Mouse (Mus musculus): Measurements from ENCODE around the gene Ly6g6c. TPM values are rescaled to one million over a fixed set of nuclear protein-coding genes. Genes with fewer than 3 reads are reported as not detected.

Ly6g6c gene
- total and polyA plus RNA-seq, 2 experiments = not detected

GRCm38 (mm10) chr17:35108097-35108496, 42.9 kb downstream of the Ly6g6c start, which contains the start of gene Ly6g5c:
Ly6g5c (plus strand) TSS chr17:35108279.
- Histone ChIP-seq H3K4me1 (ENCODE audit: control insufficient read depth, insufficient read depth, low read length) (peaks cover 4% of the 10 kb centered on the region; the same call in 1 of the 2 replicates), H3K36me3 (ENCODE audit: control insufficient read depth, insufficient read depth, low read length) (no peaks in the 10 kb centered on the region), H3K27me3 (ENCODE audit: control insufficient read depth, insufficient read depth, low read length) (no peaks in the 10 kb centered on the region), H3K79me2 (ENCODE audit: control insufficient read depth, insufficient read depth, low read length) (no peaks in the 10 kb centered on the region), H3K9ac (ENCODE audit: low read depth, low read length) (no peak within 1 kb of the TSS), H3K4me3 (ENCODE audit: insufficient read depth, low read depth, low read length) (no peak within 1 kb of the TSS), H3K27ac (replicated peaks; ENCODE audit: insufficient read depth, low read depth, low read length) (no peak within 1 kb of the TSS)
- DNase-seq (ENCODE audit: extremely low read depth, low read depth, low spot score) = no peak
- 88% methylated on average over 6 of the region's 6 CpGs for WGBS
- TF ChIP-seq CTCF (IDR thresholded peaks at IDR 0.05; ENCODE audit: low read depth, low read length) (no peak), POLR2A (IDR thresholded peaks at IDR 0.05; ENCODE audit: extremely low read depth, insufficient read depth, low read length) (no peak)

- no peak for DNase-seq (ENCODE audit: extremely low read depth, low read depth, low spot score)
- H3K27ac ChIP-seq (replicated peaks; ENCODE audit: insufficient read depth, low read depth, low read length) = no peak overlapping the region
- 75% methylated on average over 9 of the region's 9 CpGs for WGBS
These were observed 46.6 kb downstream of the Ly6g6c start for GRCm38 (mm10) chr17:35111774-35112173.

DNA sequence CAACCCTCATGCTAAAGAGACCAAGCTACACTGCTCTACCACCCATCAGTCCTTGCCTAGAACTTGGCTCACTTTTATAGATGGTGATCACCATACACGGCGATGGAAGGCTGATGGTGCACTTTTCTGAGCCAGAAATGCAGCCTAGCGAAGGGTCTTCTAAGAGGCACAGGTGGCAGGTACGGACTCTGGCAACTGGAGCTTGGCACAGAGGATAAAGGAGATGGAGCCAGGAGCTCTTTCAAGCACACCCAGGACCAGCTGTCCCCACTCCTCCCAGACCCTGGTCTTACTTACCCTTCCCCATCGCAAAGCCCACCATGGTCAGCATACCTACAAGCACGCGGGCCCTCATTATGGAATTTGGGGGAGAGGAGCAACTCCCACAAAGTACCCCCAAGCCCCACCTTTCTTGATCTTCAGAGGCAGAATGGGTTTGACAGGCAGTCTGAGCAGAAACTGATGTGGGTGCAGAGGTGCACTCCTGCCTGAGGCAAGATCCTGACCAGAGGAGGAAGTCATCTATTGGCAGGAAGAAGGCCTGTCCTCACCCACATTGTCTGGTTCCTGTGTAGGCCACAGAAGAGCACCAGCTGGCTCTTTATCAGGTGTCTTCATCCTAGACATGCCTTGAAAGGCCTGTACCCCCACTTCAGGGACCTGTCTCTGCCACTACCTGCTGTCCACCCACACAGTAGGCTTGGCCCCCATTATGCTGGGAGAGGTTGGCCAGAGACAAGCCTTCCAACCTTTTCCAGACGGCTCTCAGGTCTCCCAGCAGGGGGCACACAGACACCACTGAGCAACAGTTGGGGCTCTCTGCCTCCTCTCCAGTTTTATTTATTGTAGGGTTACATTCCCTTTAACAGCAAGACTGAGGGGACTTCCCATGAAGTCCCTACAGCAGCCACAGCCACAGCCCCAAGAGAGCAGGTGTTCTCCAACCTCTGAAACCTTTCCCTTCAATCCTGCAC, 50.1 kb downstream of the Ly6g6c start, which contains the start of gene Ly6g5b:
TSS of gene Ly6g5b (minus strand) at position 383 of the 974 bp plus-strand sequence.
- WGBS = 88% methylated on average over 8 of the region's 8 CpGs
- Histone ChIP-seq H3K27ac (replicated peaks; ENCODE audit: insufficient read depth, low read depth, low read length) (no peak within 1 kb of the TSS), H3K36me3 (ENCODE audit: control insufficient read depth, insufficient read depth, low read length) (peaks cover 25% of the 10 kb centered on the region; the same call in 1 of the 2 replicates), H3K79me2 (ENCODE audit: control insufficient read depth, insufficient read depth, low read length) (peaks cover 2% of the 10 kb centered on the region), H3K4me3 (ENCODE audit: insufficient read depth, low read depth, low read length) (no peak within 1 kb of the TSS), H3K9ac (ENCODE audit: low read depth, low read length) (no peak within 1 kb of the TSS), H3K4me1 (ENCODE audit: control insufficient read depth, insufficient read depth, low read length) (peaks cover 7% of the 10 kb centered on the region), H3K27me3 (ENCODE audit: control insufficient read depth, insufficient read depth, low read length) (no peaks in the 10 kb centered on the region)
- DNase-seq (ENCODE audit: extremely low read depth, low read depth, low spot score) = no peak
- peak; percentile 65 for TF ChIP-seq CTCF (IDR thresholded peaks at IDR 0.05; ENCODE audit: low read depth, low read length)
- TF ChIP-seq POLR2A (IDR thresholded peaks at IDR 0.05; ENCODE audit: extremely low read depth, insufficient read depth, low read length) = no peak

More at GRCm38 (mm10) chr17:35111774-35112173, 46.6 kb downstream of the Ly6g6c start:
- Histone ChIP-seq H3K4me3 (ENCODE audit: insufficient read depth, low read depth, low read length) (no peak overlapping the region), H3K79me2 (ENCODE audit: control insufficient read depth, insufficient read depth, low read length) (no peaks in the 10 kb centered on the region), H3K27me3 (ENCODE audit: control insufficient read depth, insufficient read depth, low read length) (no peaks in the 10 kb centered on the region), H3K36me3 (ENCODE audit: control insufficient read depth, insufficient read depth, low read length) (peaks cover 10% of the 10 kb centered on the region; the same call in 1 of the 2 replicates), H3K9ac (ENCODE audit: low read depth, low read length) (peak overlapping the region; percentile 37), H3K4me1 (ENCODE audit: control insufficient read depth, insufficient read depth, low read length) (no peaks in the 10 kb centered on the region)
- TF ChIP-seq CTCF (IDR thresholded peaks at IDR 0.05; ENCODE audit: low read depth, low read length) (no peak), POLR2A (IDR thresholded peaks at IDR 0.05; ENCODE audit: extremely low read depth, insufficient read depth, low read length) (no peak)

Other genes with a start within 250 kb of the Ly6g6c start
Only the 30 nearest of the 45 such genes appear.
- gene Neu1, start 134.1 kb upstream of the Ly6g6c start, total RNA-seq (2014; rRNA removed) = 27.6 and 36.8 TPM in 2 replicates
- gene Neu1, start 134.1 kb upstream of the Ly6g6c start, polyA plus RNA-seq (2012; rRNA removed) = 52.5 and 62.5 TPM in 2 replicates
- gene Hspa1b, start 106.2 kb upstream of the Ly6g6c start, total RNA-seq (2014; rRNA removed) = 3.6 and 10.1 TPM in 2 replicates
- 10.0 and 11.2 TPM in 2 replicates for gene Hspa1b, start 106.2 kb upstream of the Ly6g6c start, polyA plus RNA-seq (2012; rRNA removed)
- gene Gm20481, start 95.5 kb upstream of the Ly6g6c start, total RNA-seq (2014; rRNA removed) = not detected in 2 replicates
- gene Gm20481, start 95.5 kb upstream of the Ly6g6c start, polyA plus RNA-seq (2012; rRNA removed) = not detected in 2 replicates
- gene Hspa1a, start 93.2 kb upstream of the Ly6g6c start, total RNA-seq (2014; rRNA removed) = 0.18 and 0.60 TPM in 2 replicates
- 0.45 TPM in 2 replicates for gene Hspa1a, start 93.2 kb upstream of the Ly6g6c start, polyA plus RNA-seq (2012; rRNA removed)
- 0.18 TPM in 1 of 2 replicates, not detected in the other for gene Hspa1l, start 92.7 kb upstream of the Ly6g6c start, total RNA-seq (2014; rRNA removed)
- 0.05 TPM in 1 of 2 replicates, not detected in the other for gene Hspa1l, start 92.7 kb upstream of the Ly6g6c start, polyA plus RNA-seq (2012; rRNA removed)
- gene Lsm2, start 83.5 kb upstream of the Ly6g6c start, total RNA-seq (2014; rRNA removed) = 7.9 and 11.1 TPM in 2 replicates
- 55.1 and 63.0 TPM in 2 replicates for gene Lsm2, start 83.5 kb upstream of the Ly6g6c start, polyA plus RNA-seq (2012; rRNA removed)
- 11.8 and 27.5 TPM in 2 replicates for gene Vars, start 64.4 kb upstream of the Ly6g6c start, total RNA-seq (2014; rRNA removed)
- 39.8 and 52.7 TPM in 2 replicates for gene Vars, start 64.4 kb upstream of the Ly6g6c start, polyA plus RNA-seq (2012; rRNA removed)
- gene Vwa7, start 48.8 kb upstream of the Ly6g6c start, total RNA-seq (2014; rRNA removed) = 0.07 and 0.09 TPM in 2 replicates
- gene Vwa7, start 48.8 kb upstream of the Ly6g6c start, polyA plus RNA-seq (2012; rRNA removed) = 0.16 and 0.27 TPM in 2 replicates
- 0.54 TPM in 1 of 2 replicates, not detected in the other for gene Sapcd1, start 37.4 kb upstream of the Ly6g6c start, total RNA-seq (2014; rRNA removed)
- gene Sapcd1, start 37.4 kb upstream of the Ly6g6c start, polyA plus RNA-seq (2012; rRNA removed) = 0.66 TPM in 1 of 2 replicates, not detected in the other
- gene Msh5, start 18.6 kb upstream of the Ly6g6c start, total RNA-seq (2014; rRNA removed) = 1.0 and 2.0 TPM in 2 replicates
- 1.1 and 3.9 TPM in 2 replicates for gene Msh5, start 18.6 kb upstream of the Ly6g6c start, polyA plus RNA-seq (2012; rRNA removed)
- 15.9 and 20.3 TPM in 2 replicates for gene Clic1, start 15.4 kb upstream of the Ly6g6c start, total RNA-seq (2014; rRNA removed)
- gene Clic1, start 15.4 kb upstream of the Ly6g6c start, polyA plus RNA-seq (2012; rRNA removed) = 12.2 and 16.8 TPM in 2 replicates
- 3.0 and 3.6 TPM in 2 replicates for gene Ddah2, start 6.4 kb upstream of the Ly6g6c start, total RNA-seq (2014; rRNA removed)
- gene Ddah2, start 6.4 kb upstream of the Ly6g6c start, polyA plus RNA-seq (2012; rRNA removed) = 3.8 and 3.9 TPM in 2 replicates
- 0.18 TPM in 1 of 2 replicates, not detected in the other for gene Mpig6b, start 796 bp downstream of the Ly6g6c start, total RNA-seq (2014; rRNA removed)
- 0.06 TPM in 1 of 2 replicates, not detected in the other for gene Mpig6b, start 796 bp downstream of the Ly6g6c start, polyA plus RNA-seq (2012; rRNA removed)
- 0.37 TPM in 1 of 2 replicates, not detected in the other for gene Ly6g6e, start 11.5 kb downstream of the Ly6g6c start, total RNA-seq (2014; rRNA removed)
- gene Ly6g6e, start 11.5 kb downstream of the Ly6g6c start, polyA plus RNA-seq (2012; rRNA removed) = 0.33 and 0.35 TPM in 2 replicates
- 0.47 TPM in 1 of 2 replicates, not detected in the other for gene Ly6g6d, start 12.7 kb downstream of the Ly6g6c start, total RNA-seq (2014; rRNA removed)
- 0.24 and 0.67 TPM in 2 replicates for gene Ly6g6d, start 12.7 kb downstream of the Ly6g6c start, polyA plus RNA-seq (2012; rRNA removed)
- gene Ly6g6f, start 20.2 kb downstream of the Ly6g6c start, total RNA-seq (2014; rRNA removed) = not detected in 2 replicates
- 0.07 TPM in 2 replicates for gene Ly6g6f, start 20.2 kb downstream of the Ly6g6c start, polyA plus RNA-seq (2012; rRNA removed)
- 62.2 and 63.3 TPM in 2 replicates for gene Abhd16a, start 23.9 kb downstream of the Ly6g6c start, total RNA-seq (2014; rRNA removed)
- 78.4 and 83.0 TPM in 2 replicates for gene Abhd16a, start 23.9 kb downstream of the Ly6g6c start, polyA plus RNA-seq (2012; rRNA removed)
- not detected in 2 replicates for gene Ly6g5c, start 42.9 kb downstream of the Ly6g6c start, total RNA-seq (2014; rRNA removed)
- not detected in 2 replicates for gene Ly6g5c, start 42.9 kb downstream of the Ly6g6c start, polyA plus RNA-seq (2012; rRNA removed)
- gene Ly6g5b, start 50.0 kb downstream of the Ly6g6c start, total RNA-seq (2014; rRNA removed) = 0.40 and 0.46 TPM in 2 replicates
- gene Ly6g5b, start 50.0 kb downstream of the Ly6g6c start, polyA plus RNA-seq (2012; rRNA removed) = 0.26 and 0.62 TPM in 2 replicates
- gene Gpank1, start 56.1 kb downstream of the Ly6g6c start, total RNA-seq (2014; rRNA removed) = 9.6 and 9.8 TPM in 2 replicates
- gene Gpank1, start 56.1 kb downstream of the Ly6g6c start, polyA plus RNA-seq (2012; rRNA removed) = 10.5 and 11.4 TPM in 2 replicates
- 60.9 and 111 TPM in 2 replicates for gene Csnk2b, start 56.7 kb downstream of the Ly6g6c start, total RNA-seq (2014; rRNA removed)
- 215 and 228 TPM in 2 replicates for gene Csnk2b, start 56.7 kb downstream of the Ly6g6c start, polyA plus RNA-seq (2012; rRNA removed)
- 9.8 and 11.4 TPM in 2 replicates for gene D17H6S53E, start 61.0 kb downstream of the Ly6g6c start, total RNA-seq (2014; rRNA removed)
- gene D17H6S53E, start 61.0 kb downstream of the Ly6g6c start, polyA plus RNA-seq (2012; rRNA removed) = 12.4 and 18.3 TPM in 2 replicates
- 432 and 465 TPM in 2 replicates for gene Apom, start 66.7 kb downstream of the Ly6g6c start, total RNA-seq (2014; rRNA removed)
- 510 and 575 TPM in 2 replicates for gene Apom, start 66.7 kb downstream of the Ly6g6c start, polyA plus RNA-seq (2012; rRNA removed)
- gene Bag6, start 69.8 kb downstream of the Ly6g6c start, total RNA-seq (2014; rRNA removed) = 28.1 and 40.9 TPM in 2 replicates
- 88.4 and 119 TPM in 2 replicates for gene Bag6, start 69.8 kb downstream of the Ly6g6c start, polyA plus RNA-seq (2012; rRNA removed)
- gene Prrc2a, start 99.5 kb downstream of the Ly6g6c start, total RNA-seq (2014; rRNA removed) = 12.4 and 23.2 TPM in 2 replicates
- gene Prrc2a, start 99.5 kb downstream of the Ly6g6c start, polyA plus RNA-seq (2012; rRNA removed) = 103 and 144 TPM in 2 replicates
- gene Aif1, start 110.7 kb downstream of the Ly6g6c start, total RNA-seq (2014; rRNA removed) = 8.6 and 13.3 TPM in 2 replicates
- 1.6 and 2.5 TPM in 2 replicates for gene Aif1, start 110.7 kb downstream of the Ly6g6c start, polyA plus RNA-seq (2012; rRNA removed)
- 10.2 and 13.0 TPM in 2 replicates for gene Lst1, start 123.1 kb downstream of the Ly6g6c start, total RNA-seq (2014; rRNA removed)
- 5.9 and 11.8 TPM in 2 replicates for gene Lst1, start 123.1 kb downstream of the Ly6g6c start, polyA plus RNA-seq (2012; rRNA removed)
- 1.8 and 3.0 TPM in 2 replicates for gene Ltb, start 129.1 kb downstream of the Ly6g6c start, total RNA-seq (2014; rRNA removed)
- gene Ltb, start 129.1 kb downstream of the Ly6g6c start, polyA plus RNA-seq (2012; rRNA removed) = 2.6 and 4.7 TPM in 2 replicates
- 0.13 TPM in 1 of 2 replicates, not detected in the other for gene Tnf, start 136.6 kb downstream of the Ly6g6c start, total RNA-seq (2014; rRNA removed)
- gene Tnf, start 136.6 kb downstream of the Ly6g6c start, polyA plus RNA-seq (2012; rRNA removed) = 0.15 and 0.29 TPM in 2 replicates
- gene Lta, start 140.0 kb downstream of the Ly6g6c start, total RNA-seq (2014; rRNA removed) = 0.27 TPM in 1 of 2 replicates, not detected in the other
- 0.06 TPM in 1 of 2 replicates, not detected in the other for gene Lta, start 140.0 kb downstream of the Ly6g6c start, polyA plus RNA-seq (2012; rRNA removed)

All from liver, adult 2 months (tissue).